Mouse (Mus musculus): ENCODE results near the gene Tmem164.

GRCm38 (mm10) chrX:142848032-142848431 is 166.8 kb downstream of the Tmem164 start:
- TF ChIP-seq CTCF (IDR thresholded peaks at IDR 0.05; ENCODE audit: low read depth, low read length) (no peak), POLR2A (IDR thresholded peaks at IDR 0.05; ENCODE audit: borderline replicate concordance, low read depth, low read length) (no peak)
